Mouse (Mus musculus) monocyte, adult 2 months (primary cell): ENCODE data around the gene Slc9a3r1.

Source experiments
- DNase-seq, 2 experiments: peaks; one replicate each; pipeline ENCODE4 v3.0.0; 2022; ENCODE audit warnings: low spot score in 2 of 2, low read depth in 1 of 2

Slc9a3r1 gene

GRCm38 (mm10) chr11:115162205-115162601 is 938 bp upstream of the Slc9a3r1 start:
- DNase-seq, result no peak

GRCm38 (mm10) chr11:115163568-115164150 is 518 bp downstream of the Slc9a3r1 start:
- no peak for DNase-seq

GRCm38 (mm10) chr11:115164341-115164975 is 1.3 kb downstream of the Slc9a3r1 start:
- DNase-seq, result no peak

- DNase-seq, result no peak
Observed at GRCm38 (mm10) chr11:115164976-115165374, 1.8 kb downstream of the Slc9a3r1 start.

- DNase-seq, result no peak
Observed at GRCm38 (mm10) chr11:115166776-115167175, 3.6 kb downstream of the Slc9a3r1 start.

- no peak for DNase-seq
Observed at GRCm38 (mm10) chr11:115167631-115168249, 4.6 kb downstream of the Slc9a3r1 start.

GRCm38 (mm10) chr11:115169430-115169829 is 6.3 kb downstream of the Slc9a3r1 start:
- no peak for DNase-seq

- DNase-seq, result no peak
Observed at GRCm38 (mm10) chr11:115171125-115171524, 8.0 kb downstream of the Slc9a3r1 start.

- DNase-seq, result no peak
Observed at GRCm38 (mm10) chr11:115172825-115173287, 9.7 kb downstream of the Slc9a3r1 start.

GRCm38 (mm10) chr11:115173549-115174339 is 10.6 kb downstream of the Slc9a3r1 start:
- DNase-seq, result no peak

GRCm38 (mm10) chr11:115176399-115177190 is 13.5 kb downstream of the Slc9a3r1 start:
- DNase-seq, result no peak

- DNase-seq, result no peak
Observed at GRCm38 (mm10) chr11:115177559-115178195, 14.5 kb downstream of the Slc9a3r1 start.

- no peak for DNase-seq
Observed at GRCm38 (mm10) chr11:115178766-115179165, 15.6 kb downstream of the Slc9a3r1 start.

- DNase-seq, result no peak
Observed at GRCm38 (mm10) chr11:115179191-115179590, 16.1 kb downstream of the Slc9a3r1 start.

GRCm38 (mm10) chr11:115179881-115180280 is 16.7 kb downstream of the Slc9a3r1 start:
- no peak for DNase-seq

GRCm38 (mm10) chr11:115181913-115182638 is 18.9 kb downstream of the Slc9a3r1 start:
- peak in 1 of 2 experiments; percentile 78 for DNase-seq

- DNase-seq, result no peak
Observed at GRCm38 (mm10) chr11:115184973-115185372, 21.8 kb downstream of the Slc9a3r1 start.

- DNase-seq, result peak; percentile 92 to 95
Observed at GRCm38 (mm10) chr11:115187224-115187639, 24.1 kb downstream of the Slc9a3r1 start, which contains the start of gene Tmem104. TSS of gene Tmem104 (plus strand) at chr11:115187487.

GRCm38 (mm10) chr11:115187693-115188092 is 24.6 kb downstream of the Slc9a3r1 start, which contains the start of gene Nat9:
TSS of gene Nat9 (minus strand) at chr11:115187859.
- no peak for DNase-seq
